Mouse (Mus musculus) brain, embryonic 14.5 days (tissue): Measurements from ENCODE around the gene AB124611. TPM values are rescaled to one million over a fixed set of nuclear protein-coding genes. Genes with fewer than 3 reads are reported as not detected.
A peak's percentile ranks its signal among the peaks of the same experiment; 100 is the strongest.
"Not testable (repeated sequence)": the region's sequence is repeated elsewhere in the genome, so short reads cannot be mapped to it uniquely, and the experiment has no call there.

Experiments used
- DNase-seq: peaks from one replicate; pipeline ENCODE4 v3.0.0-alpha.2; 2011; ENCODE audit warnings: low read depth
- CTCF ChIP-seq: fragments of 200-500 bp; IDR thresholded peaks from 2 replicates; pipeline ENCODE4 v1.5.1; 2012; ENCODE audit warnings: inconsistent platforms, mild to moderate bottlenecking, moderate library complexity, borderline replicate concordance; ENCODE audit not compliant: insufficient read depth, insufficient read length; ENCODE audit errors: extremely low read depth
- POLR2A ChIP-seq: fragments of 200-500 bp; IDR thresholded peaks from 2 replicates; pipeline ENCODE4 v1.6.1; 2012; ENCODE audit warnings: mild to moderate bottlenecking, inconsistent platforms, borderline replicate concordance; ENCODE audit not compliant: poor library complexity, insufficient read depth, insufficient read length, severe bottlenecking; ENCODE audit errors: extremely low read depth
- polyA plus RNA-seq: library from polyadenylated mRNA; depleted of rRNA; stranded (reverse); fragments of >200 nt; gene quantifications from 2 replicates; pipeline ENCODE4 v1.2.3, GENCODE M21; 2012

AB124611 gene
- polyA plus RNA-seq, 1 experiment = 1.0 TPM

- TF ChIP-seq POLR2A = no peak
- TF ChIP-seq CTCF = no peak
- DNase-seq = no peak
Measured at GRCm38 (mm10) chr9:21527100-21527801, 1.3 kb downstream of the AB124611 start.

GRCm38 (mm10) chr9:21527917-21528324 lies 1.9 kb downstream of the AB124611 start:
- no peak for DNase-seq
- TF ChIP-seq CTCF (no peak), POLR2A (no peak)

GRCm38 (mm10) chr9:21536501-21536900 lies 10.5 kb downstream of the AB124611 start:
- TF ChIP-seq CTCF (no peak), POLR2A (no peak)

DNA sequence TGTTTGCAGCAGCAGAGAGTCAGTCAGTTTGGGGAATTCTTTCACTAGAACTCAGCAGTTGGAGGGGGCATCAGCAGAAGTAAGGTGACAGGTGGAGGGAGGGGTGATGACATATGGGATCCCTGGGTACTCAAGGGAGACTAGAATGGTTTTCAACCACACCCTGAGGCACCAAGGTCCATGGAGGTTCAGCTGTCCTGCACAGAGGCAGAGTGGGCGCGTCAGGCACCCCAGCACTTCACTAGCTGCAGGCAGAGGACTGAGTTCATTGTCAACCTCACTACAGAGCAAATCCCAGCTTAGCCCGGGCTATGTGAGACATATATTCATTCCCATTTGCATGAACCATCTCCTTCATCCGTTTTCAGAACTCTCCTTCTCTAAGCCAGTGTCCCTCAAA lies 11.0 kb downstream of the AB124611 start:
- no peak for DNase-seq
- TF ChIP-seq POLR2A (no peak), CTCF (no peak)

More at GRCm38 (mm10) chr9:21536501-21536900, 10.5 kb downstream of the AB124611 start:
- no peak for DNase-seq

DNA sequence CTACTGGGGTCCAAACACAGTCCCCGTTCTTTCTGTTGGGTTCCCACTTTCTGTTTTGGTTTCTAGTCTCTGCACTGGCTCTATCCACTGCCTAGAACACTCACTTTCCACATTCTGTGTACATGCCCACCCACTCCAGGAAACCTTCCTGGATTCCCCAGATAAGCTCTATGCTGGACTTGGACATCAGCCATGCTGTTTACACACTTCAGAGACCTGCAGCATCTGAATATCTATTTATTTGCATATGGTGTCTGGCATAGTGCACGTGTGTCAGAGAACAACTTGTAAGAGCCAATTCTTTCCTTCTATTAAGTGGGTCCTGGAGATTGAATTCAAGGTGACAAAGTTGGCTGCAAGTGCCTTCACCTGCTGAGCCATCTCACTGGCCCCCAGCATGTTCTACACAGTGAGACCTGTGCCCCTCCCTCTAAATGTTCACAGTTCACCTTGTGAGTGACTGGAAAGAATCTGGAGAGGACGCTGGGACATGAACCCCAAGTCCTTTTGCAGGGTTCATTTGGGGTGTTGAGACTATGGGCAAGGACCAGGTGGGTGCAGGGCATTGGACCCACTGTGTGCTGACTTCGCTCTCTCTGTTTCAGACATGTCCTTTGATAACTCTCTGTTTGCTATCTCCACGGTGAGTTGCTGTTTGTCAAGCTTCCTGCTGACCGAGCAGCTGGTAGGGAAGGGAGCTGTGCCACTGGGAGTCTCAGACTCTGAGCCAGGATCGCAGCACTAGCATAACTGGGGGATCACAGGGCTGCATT lies 14.2 kb downstream of the AB124611 start:
- TF ChIP-seq POLR2A = no peak
- TF ChIP-seq CTCF = no peak
- DNase-seq = no peak

DNA sequence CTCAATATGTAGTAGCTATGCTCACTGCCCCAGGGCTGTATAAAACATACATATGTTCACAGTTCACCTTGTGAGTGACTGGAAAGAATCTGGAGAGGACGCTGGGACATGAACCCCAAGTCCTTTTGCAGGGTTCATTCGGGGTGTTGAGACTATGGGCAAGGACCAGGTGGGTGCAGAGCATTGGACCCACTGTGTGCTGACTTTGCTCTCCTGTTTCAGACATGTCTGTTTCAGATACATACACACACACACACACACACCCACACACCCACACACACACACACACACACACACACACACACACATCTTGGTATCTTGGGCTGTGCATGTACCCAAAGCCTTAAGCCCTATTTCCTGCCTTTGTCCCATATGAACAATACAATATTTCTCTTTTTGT lies 16.0 kb downstream of the AB124611 start:
- not testable (repeated sequence) for DNase-seq

DNA sequence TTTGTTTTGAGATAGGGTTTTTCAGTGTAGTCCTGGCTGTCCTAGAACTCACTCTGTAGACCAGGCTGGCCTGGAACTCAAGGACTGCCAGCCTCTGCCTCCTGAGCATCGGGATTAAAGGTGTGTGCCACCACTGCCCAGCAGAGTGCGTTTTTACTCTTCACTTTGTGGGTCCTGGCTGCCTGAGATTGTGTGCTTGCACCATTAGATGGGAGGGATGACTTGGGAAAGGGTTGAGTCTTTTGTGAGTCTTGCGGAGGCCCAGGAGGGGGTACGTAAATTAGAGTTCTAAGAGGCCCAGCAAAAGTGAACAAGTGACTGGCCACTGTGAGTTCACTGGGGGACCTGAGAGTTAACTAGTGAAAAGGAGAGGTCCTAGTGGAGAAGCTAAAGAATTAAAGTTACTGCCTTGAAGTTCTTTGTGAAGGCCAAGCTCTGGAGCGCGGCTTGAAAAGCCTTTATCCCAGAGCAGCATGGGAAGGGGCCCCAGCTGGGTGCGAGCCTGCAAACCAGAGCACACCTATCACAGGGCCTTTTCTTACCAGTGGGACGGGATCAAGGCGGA lies 19.5 kb downstream of the AB124611 start:
- no peak for DNase-seq
- no peak for TF ChIP-seq CTCF
- TF ChIP-seq POLR2A = no peak

GRCm38 (mm10) chr9:21545916-21546788 lies 20.2 kb downstream of the AB124611 start:
- peak; percentile 99 for DNase-seq
- TF ChIP-seq POLR2A (peak; percentile 36; the same call in 1 of the 2 replicates), CTCF (peak; percentile 72; the same call in 1 of the 2 replicates)

GRCm38 (mm10) chr9:21546789-21547074 lies 20.8 kb downstream of the AB124611 start, which contains the start of gene Carm1:
Gene Carm1 (plus strand): TSS chr9:21546894.
- TF ChIP-seq POLR2A (no peak), CTCF (no peak; the same call in 1 of the 2 replicates)
- no peak for DNase-seq

GRCm38 (mm10) chr9:21547075-21547941 lies 21.3 kb downstream of the AB124611 start:
- TF ChIP-seq CTCF (no peak), POLR2A (no peak)
- DNase-seq = peak; percentile 72
